Mouse (Mus musculus): ENCODE measurements around the gene Kif12. TPM values are rescaled to one million over a fixed set of nuclear protein-coding genes. Genes with fewer than 3 reads are reported as not detected.
A peak's percentile ranks its signal among the peaks of the same experiment; 100 is the strongest.

Gene Kif12
- polyA plus RNA-seq, 1 experiment from 2014 or later = not detected

- Histone ChIP-seq H3K27me3 (ENCODE audit: control insufficient read depth, insufficient read depth, low read length) (no peaks in the 10 kb centered on the region), H3K36me3 (ENCODE audit: control insufficient read depth, insufficient read depth, low read length) (no peaks in the 10 kb centered on the region), H3K9me3 (ENCODE audit: control insufficient read depth, low read length) (no peaks in the 10 kb centered on the region), H3K9ac (ENCODE audit: low read length) (no peak overlapping the region), H3K4me3 (ENCODE audit: low read depth, low read length) (no peak overlapping the region), H3K4me2 (ENCODE audit: low read depth) (no peak overlapping the region), H3K4me1 (ENCODE audit: control insufficient read depth, insufficient read depth, low read length) (no peaks in the 10 kb centered on the region), H3K27ac (ENCODE audit: low read depth, low read length) (no peak overlapping the region)
- no peak for DNase-seq (ENCODE audit: low spot score)
- ATAC-seq (ENCODE audit: insufficient read depth, low FRiP score, low TSS enrichment) = no peak
- 97% methylated on average over 4 of the region's 4 CpGs for WGBS
These were observed 1.9 kb downstream of the Kif12 start for GRCm38 (mm10) chr4:63170061-63170460.

DNA sequence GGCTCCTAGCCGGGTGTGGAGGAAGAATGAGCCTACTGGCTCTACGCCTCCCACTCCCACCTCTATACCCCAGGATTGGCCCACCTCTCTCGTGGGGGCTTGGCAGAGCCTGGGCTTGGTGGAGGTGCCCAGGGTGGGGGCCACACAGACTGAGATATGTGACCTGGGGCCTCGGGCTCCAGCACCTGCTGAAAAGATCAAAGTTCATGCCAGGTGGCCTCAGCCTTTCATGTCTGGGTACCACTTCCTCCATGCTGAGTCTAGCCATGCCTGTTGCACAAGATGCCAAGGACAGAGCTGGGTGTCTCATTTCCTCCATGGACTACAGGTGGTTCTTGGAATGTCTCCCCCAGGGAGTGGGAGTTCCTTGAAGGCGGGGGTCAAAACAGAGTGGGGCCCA lies 5.6 kb downstream of the Kif12 start:
- Histone ChIP-seq H3K27ac (ENCODE audit: low read depth, low read length) (no peak overlapping the region), H3K4me1 (ENCODE audit: control insufficient read depth, insufficient read depth, low read length) (no peaks in the 10 kb centered on the region), H3K27me3 (ENCODE audit: control insufficient read depth, insufficient read depth, low read length) (no peaks in the 10 kb centered on the region), H3K36me3 (ENCODE audit: control insufficient read depth, insufficient read depth, low read length) (no peaks in the 10 kb centered on the region), H3K9ac (ENCODE audit: low read length) (no peak overlapping the region), H3K9me3 (ENCODE audit: control insufficient read depth, low read length) (no peaks in the 10 kb centered on the region), H3K4me2 (ENCODE audit: low read depth) (no peak overlapping the region), H3K4me3 (ENCODE audit: low read depth, low read length) (no peak overlapping the region)
- ATAC-seq (ENCODE audit: insufficient read depth, low FRiP score, low TSS enrichment) = no peak
- 84% methylated on average over 5 of the region's 5 CpGs for WGBS
- DNase-seq (ENCODE audit: low spot score) = no peak

- Histone ChIP-seq H3K9ac (ENCODE audit: low read length) (no peak overlapping the region), H3K4me3 (ENCODE audit: low read depth, low read length) (no peak overlapping the region), H3K4me1 (ENCODE audit: control insufficient read depth, insufficient read depth, low read length) (no peaks in the 10 kb centered on the region), H3K27ac (ENCODE audit: low read depth, low read length) (no peak overlapping the region), H3K4me2 (ENCODE audit: low read depth) (no peak overlapping the region), H3K27me3 (ENCODE audit: control insufficient read depth, insufficient read depth, low read length) (no peaks in the 10 kb centered on the region), H3K36me3 (ENCODE audit: control insufficient read depth, insufficient read depth, low read length) (no peaks in the 10 kb centered on the region), H3K9me3 (ENCODE audit: control insufficient read depth, low read length) (no peaks in the 10 kb centered on the region)
- DNase-seq (ENCODE audit: low spot score) (no peak), ATAC-seq (ENCODE audit: insufficient read depth, low FRiP score, low TSS enrichment) (no peak)
- WGBS = 88% methylated on average over 4 of the region's 4 CpGs
These were observed 6.3 kb downstream of the Kif12 start for GRCm38 (mm10) chr4:63165636-63166035.

DNA sequence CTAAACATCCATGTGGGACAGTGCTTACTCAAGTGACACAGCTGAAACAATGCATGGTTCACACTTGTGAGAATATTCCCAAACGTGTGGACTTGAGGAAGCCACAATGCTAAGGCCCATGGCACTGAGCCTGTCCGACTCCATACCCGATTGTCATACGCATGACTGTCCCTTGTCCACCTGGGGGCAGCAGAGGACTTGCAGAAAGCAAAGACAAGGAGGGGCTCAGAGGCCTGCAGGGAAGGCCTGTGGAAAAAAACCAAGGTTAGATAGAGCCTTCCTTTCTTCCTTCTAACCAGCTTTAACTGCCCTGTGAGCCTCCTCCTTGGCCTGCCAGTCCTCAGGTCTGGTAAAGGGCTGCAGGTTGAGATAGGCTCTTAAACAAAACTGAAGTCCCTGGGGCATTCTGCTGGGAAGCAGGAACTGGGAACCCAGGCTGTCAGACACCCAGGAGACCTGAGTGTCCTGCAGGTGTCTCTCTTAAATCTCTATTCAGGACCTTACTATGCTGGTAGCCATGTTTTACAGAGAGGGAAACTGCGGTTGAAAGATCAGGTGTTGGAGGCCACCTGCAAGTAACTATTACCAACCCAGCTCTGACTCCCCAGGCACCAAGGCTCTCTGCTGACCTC lies 12.9 kb downstream of the Kif12 start:
- H3K4me1 ChIP-seq (ENCODE audit: control insufficient read depth, insufficient read depth, low read length) = no peaks in the 10 kb centered on the region
- DNase-seq (ENCODE audit: low spot score) (peak; percentile 87), ATAC-seq (ENCODE audit: insufficient read depth, low FRiP score, low TSS enrichment) (peak; percentile 93)
- H3K4me3 ChIP-seq (ENCODE audit: low read depth, low read length) = no peak overlapping the region
- H3K36me3 ChIP-seq (ENCODE audit: control insufficient read depth, insufficient read depth, low read length) = no peaks in the 10 kb centered on the region
- 23% methylated on average over 5 of the region's 5 CpGs for WGBS
- no peak overlapping the region for H3K9ac ChIP-seq (ENCODE audit: low read length)
- no peak overlapping the region for H3K27ac ChIP-seq (ENCODE audit: low read depth, low read length)
- no peak overlapping the region for H3K4me2 ChIP-seq (ENCODE audit: low read depth)
- no peaks in the 10 kb centered on the region for H3K27me3 ChIP-seq (ENCODE audit: control insufficient read depth, insufficient read depth, low read length)
- H3K9me3 ChIP-seq (ENCODE audit: control insufficient read depth, low read length) = no peaks in the 10 kb centered on the region

DNA sequence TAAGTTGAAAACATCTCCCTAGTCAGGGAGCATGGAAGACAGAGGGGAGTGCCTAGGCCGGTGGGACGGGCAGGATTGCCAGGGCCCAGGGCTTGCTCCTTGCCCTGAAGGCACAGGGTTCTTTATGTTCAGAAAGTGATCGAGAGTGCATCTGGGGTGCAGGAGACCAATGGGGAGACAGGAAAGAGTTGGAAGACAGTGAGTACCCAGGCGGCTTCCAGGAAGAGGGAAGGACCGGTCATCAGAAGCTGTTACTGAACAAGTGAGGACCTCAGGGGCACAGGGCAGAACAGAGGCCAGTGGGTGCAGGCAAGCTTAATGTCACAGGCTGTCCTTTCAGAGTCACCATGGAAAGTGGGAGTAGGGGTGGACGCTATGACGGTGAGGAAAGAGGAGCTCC lies 13.7 kb downstream of the Kif12 start:
- no peak for ATAC-seq (ENCODE audit: insufficient read depth, low FRiP score, low TSS enrichment)
- H3K36me3 ChIP-seq (ENCODE audit: control insufficient read depth, insufficient read depth, low read length) = no peaks in the 10 kb centered on the region

GRCm38 (mm10) chr4:63156726-63157634 lies 15.0 kb downstream of the Kif12 start:
- H3K36me3 ChIP-seq (ENCODE audit: control insufficient read depth, insufficient read depth, low read length) = no peaks in the 10 kb centered on the region

More for the DNA sequence above, 13.7 kb downstream of the Kif12 start:
- H3K9ac ChIP-seq (ENCODE audit: low read length) = no peak overlapping the region
- no peak for DNase-seq (ENCODE audit: low spot score)
- H3K27me3 ChIP-seq (ENCODE audit: control insufficient read depth, insufficient read depth, low read length) = no peaks in the 10 kb centered on the region
- no peak overlapping the region for H3K4me3 ChIP-seq (ENCODE audit: low read depth, low read length)
- H3K9me3 ChIP-seq (ENCODE audit: control insufficient read depth, low read length) = no peaks in the 10 kb centered on the region
- no peak overlapping the region for H3K4me2 ChIP-seq (ENCODE audit: low read depth)
- H3K27ac ChIP-seq (ENCODE audit: low read depth, low read length) = no peak overlapping the region
- H3K4me1 ChIP-seq (ENCODE audit: control insufficient read depth, insufficient read depth, low read length) = no peaks in the 10 kb centered on the region
- WGBS = 92% methylated on average over 7 of the region's 7 CpGs

DNA sequence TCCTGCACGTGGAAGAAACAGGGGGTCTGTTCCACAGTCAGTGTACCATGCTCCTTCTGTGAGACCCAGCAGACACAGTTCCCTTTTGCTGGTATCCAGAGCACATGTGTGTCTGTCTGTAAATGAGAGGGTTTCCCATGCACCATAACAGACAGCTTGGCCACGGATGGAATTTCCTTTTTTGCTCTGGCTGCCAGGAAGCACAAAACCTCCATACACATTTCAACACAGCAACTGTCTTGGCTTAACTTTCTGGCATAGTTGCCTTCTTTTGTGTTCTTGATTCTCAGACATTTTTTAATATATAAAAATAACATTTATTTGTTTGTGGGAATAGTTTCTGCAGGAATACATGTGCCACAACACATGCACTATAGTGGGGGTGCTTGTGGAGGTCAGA lies 16.3 kb downstream of the Kif12 start:
- no peak for DNase-seq (ENCODE audit: low spot score)
- 70% methylated on average over 2 of the region's 2 CpGs for WGBS
- no peak for ATAC-seq (ENCODE audit: insufficient read depth, low FRiP score, low TSS enrichment)

More at GRCm38 (mm10) chr4:63156726-63157634, 15.0 kb downstream of the Kif12 start:
- 60% methylated on average over 8 of the region's 8 CpGs for WGBS
- DNase-seq (ENCODE audit: low spot score) = no peak
- no peak overlapping the region for H3K4me2 ChIP-seq (ENCODE audit: low read depth)
- H3K9ac ChIP-seq (ENCODE audit: low read length) = no peak overlapping the region
- no peak overlapping the region for H3K27ac ChIP-seq (ENCODE audit: low read depth, low read length)
- no peaks in the 10 kb centered on the region for H3K27me3 ChIP-seq (ENCODE audit: control insufficient read depth, insufficient read depth, low read length)
- H3K4me3 ChIP-seq (ENCODE audit: low read depth, low read length) = no peak overlapping the region
- H3K9me3 ChIP-seq (ENCODE audit: control insufficient read depth, low read length) = no peaks in the 10 kb centered on the region
- ATAC-seq (ENCODE audit: insufficient read depth, low FRiP score, low TSS enrichment) = no peak
- no peaks in the 10 kb centered on the region for H3K4me1 ChIP-seq (ENCODE audit: control insufficient read depth, insufficient read depth, low read length)

GRCm38 (mm10) chr4:63154699-63155098 lies 17.2 kb downstream of the Kif12 start, which contains the start of gene Ambp:
Gene Ambp, minus strand, starts transcription at chr4:63154799.
- no peak within 1 kb of the TSS for H3K4me3 ChIP-seq (ENCODE audit: low read depth, low read length)
- H3K4me2 ChIP-seq (ENCODE audit: low read depth) = no peak within 1 kb of the TSS
- 69% methylated on average over 5 of the region's 5 CpGs for WGBS
- H3K36me3 ChIP-seq (ENCODE audit: control insufficient read depth, insufficient read depth, low read length) = no peaks in the 10 kb centered on the region
- ATAC-seq (ENCODE audit: insufficient read depth, low FRiP score, low TSS enrichment) = no peak
- H3K9me3 ChIP-seq (ENCODE audit: control insufficient read depth, low read length) = no peaks in the 10 kb centered on the region
- H3K4me1 ChIP-seq (ENCODE audit: control insufficient read depth, insufficient read depth, low read length) = no peaks in the 10 kb centered on the region
- DNase-seq (ENCODE audit: low spot score) = no peak
- no peak within 1 kb of the TSS for H3K27ac ChIP-seq (ENCODE audit: low read depth, low read length)
- H3K9ac ChIP-seq (ENCODE audit: low read length) = no peak within 1 kb of the TSS
- no peaks in the 10 kb centered on the region for H3K27me3 ChIP-seq (ENCODE audit: control insufficient read depth, insufficient read depth, low read length)

More for the DNA sequence above, 16.3 kb downstream of the Kif12 start:
- Histone ChIP-seq H3K27me3 (ENCODE audit: control insufficient read depth, insufficient read depth, low read length) (no peaks in the 10 kb centered on the region), H3K4me1 (ENCODE audit: control insufficient read depth, insufficient read depth, low read length) (no peaks in the 10 kb centered on the region), H3K4me3 (ENCODE audit: low read depth, low read length) (no peak overlapping the region), H3K27ac (ENCODE audit: low read depth, low read length) (no peak overlapping the region), H3K36me3 (ENCODE audit: control insufficient read depth, insufficient read depth, low read length) (no peaks in the 10 kb centered on the region), H3K9ac (ENCODE audit: low read length) (no peak overlapping the region), H3K9me3 (ENCODE audit: control insufficient read depth, low read length) (no peaks in the 10 kb centered on the region), H3K4me2 (ENCODE audit: low read depth) (no peak overlapping the region)
